Mouse (Mus musculus) mature B cell (primary cell): ENCODE measurements at regions not wholly inside any gene's neighbourhood (a gene's known extent, or its start where the extent isn't known, plus 50 kb on each side); places are given as distances from the start of the nearest gene placed in this dataset.

Source experiments
- in situ Hi-C: fragments of 300-500 bp; cut with MboI; formaldehyde crosslinking; loops from 2 replicates; pipeline ENCODE4 v1.14.3; 2019

- in situ Hi-C loops = no loop called here
These were observed 251.0 kb upstream of the Gm5148 start for GRCm38 (mm10) chr3:37975194-37975756.

GRCm38 (mm10) chr3:37972931-37973330, 248.6 kb upstream of the Gm5148 start:
- in situ Hi-C loops = no loop called here

GRCm38 (mm10) chr3:37971240-37971639, 246.9 kb upstream of the Gm5148 start:
- in situ Hi-C loops = no loop called here

GRCm38 (mm10) chr3:37968654-37969053, 244.4 kb upstream of the Gm5148 start:
- in situ Hi-C loops = no loop called here

GRCm38 (mm10) chr3:37965221-37965620, 240.9 kb upstream of the Gm5148 start:
- in situ Hi-C loops = no loop called here

- in situ Hi-C loops = no loop called here
These were observed 239.8 kb upstream of the Gm5148 start for GRCm38 (mm10) chr3:37964083-37964482.

GRCm38 (mm10) chr3:37962811-37963210, 238.5 kb upstream of the Gm5148 start:
- in situ Hi-C loops = no loop called here

GRCm38 (mm10) chr3:37962043-37962810, 237.9 kb upstream of the Gm5148 start:
- in situ Hi-C loops = no loop called here

- in situ Hi-C loops = no loop called here
These were observed 234.2 kb upstream of the Gm5148 start for GRCm38 (mm10) chr3:37958361-37958978.

GRCm38 (mm10) chr3:37956543-37956942, 232.3 kb upstream of the Gm5148 start:
- in situ Hi-C loops = no loop called here

GRCm38 (mm10) chr3:37952891-37953290, 228.6 kb upstream of the Gm5148 start:
- in situ Hi-C loops = no loop called here

GRCm38 (mm10) chr3:37952251-37952650, 228.0 kb upstream of the Gm5148 start:
- in situ Hi-C loops = no loop called here

GRCm38 (mm10) chr3:37943661-37944060, 219.4 kb upstream of the Gm5148 start:
- in situ Hi-C loops = no loop called here

GRCm38 (mm10) chr3:37940016-37940415, 215.7 kb upstream of the Gm5148 start:
- in situ Hi-C loops = no loop called here

- in situ Hi-C loops = no loop called here
These were observed 214.6 kb upstream of the Gm5148 start for GRCm38 (mm10) chr3:37938870-37939269.

GRCm38 (mm10) chr3:37938284-37938596, 213.9 kb upstream of the Gm5148 start:
- in situ Hi-C loops = no loop called here

GRCm38 (mm10) chr3:37937381-37938283, 213.3 kb upstream of the Gm5148 start:
- in situ Hi-C loops = no loop called here

GRCm38 (mm10) chr3:37936251-37936931, 212.1 kb upstream of the Gm5148 start:
- in situ Hi-C loops = no loop called here

GRCm38 (mm10) chr3:37934905-37935708, 210.8 kb upstream of the Gm5148 start:
- in situ Hi-C loops = no loop called here

GRCm38 (mm10) chr3:37934236-37934635, 209.9 kb upstream of the Gm5148 start:
- in situ Hi-C loops = no loop called here

- in situ Hi-C loops = no loop called here
These were observed 204.4 kb upstream of the Gm5148 start for GRCm38 (mm10) chr3:37928731-37929130.
